Mouse (Mus musculus): Measurements from ENCODE around the gene Erbb4. TPM values are rescaled to one million over a fixed set of nuclear protein-coding genes. Genes with fewer than 3 reads are reported as not detected.

Gene Erbb4
- polyA plus RNA-seq, 1 experiment, result not detected

- TF ChIP-seq CTCF (IDR thresholded peaks at IDR 0.05; ENCODE audit: extremely low read depth, insufficient read length, insufficient replicate concordance, low read depth, low read length) (no peak), POLR2A (IDR thresholded peaks at IDR 0.05; ENCODE audit: low read depth, low read length) (no peak)
- Histone ChIP-seq H3K27me3 (ENCODE audit: control insufficient read depth, insufficient read depth, low read length) (no peaks in the 10 kb centered on the region), H3K4me3 (ENCODE audit: low read depth, low read length) (no peak overlapping the region), H3K27ac (ENCODE audit: insufficient read depth, low read depth, low read length) (no peak overlapping the region), H3K4me1 (ENCODE audit: control insufficient read depth, insufficient read depth, insufficient read length, low read length) (no peaks in the 10 kb centered on the region), H3K36me3 (ENCODE audit: control insufficient read depth, insufficient read depth, low read length) (no peaks in the 10 kb centered on the region)
- 45% methylated on average over 6 of the region's 6 CpGs for WGBS
Observed at GRCm38 (mm10) chr1:68049856-68050255, 1058.0 kb downstream of the Erbb4 start.

GRCm38 (mm10) chr1:68047139-68047538 is 1060.7 kb downstream of the Erbb4 start:
- H3K36me3 ChIP-seq (ENCODE audit: control insufficient read depth, insufficient read depth, low read length), result no peaks in the 10 kb centered on the region
- 33% methylated on average over 5 of the region's 5 CpGs for WGBS
- no peaks in the 10 kb centered on the region for H3K27me3 ChIP-seq (ENCODE audit: control insufficient read depth, insufficient read depth, low read length)
- TF ChIP-seq CTCF (IDR thresholded peaks at IDR 0.05; ENCODE audit: extremely low read depth, insufficient read length, insufficient replicate concordance, low read depth, low read length) (no peak), POLR2A (IDR thresholded peaks at IDR 0.05; ENCODE audit: low read depth, low read length) (no peak)
- H3K4me3 ChIP-seq (ENCODE audit: low read depth, low read length), result no peak overlapping the region
- no peak overlapping the region for H3K27ac ChIP-seq (ENCODE audit: insufficient read depth, low read depth, low read length)
- H3K4me1 ChIP-seq (ENCODE audit: control insufficient read depth, insufficient read depth, insufficient read length, low read length), result no peaks in the 10 kb centered on the region

- Histone ChIP-seq H3K4me1 (ENCODE audit: control insufficient read depth, insufficient read depth, insufficient read length, low read length) (no peaks in the 10 kb centered on the region), H3K27me3 (ENCODE audit: control insufficient read depth, insufficient read depth, low read length) (no peaks in the 10 kb centered on the region), H3K36me3 (ENCODE audit: control insufficient read depth, insufficient read depth, low read length) (no peaks in the 10 kb centered on the region), H3K27ac (ENCODE audit: insufficient read depth, low read depth, low read length) (no peak overlapping the region), H3K4me3 (ENCODE audit: low read depth, low read length) (no peak overlapping the region)
- TF ChIP-seq POLR2A (IDR thresholded peaks at IDR 0.05; ENCODE audit: low read depth, low read length), result no peak
- WGBS, result 17% methylated on average over 7 of the region's 7 CpGs
Observed at GRCm38 (mm10) chr1:68046551-68046970, 1061.3 kb downstream of the Erbb4 start.

GRCm38 (mm10) chr1:68024086-68024940 is 1083.5 kb downstream of the Erbb4 start:
- no peaks in the 10 kb centered on the region for H3K4me1 ChIP-seq (ENCODE audit: control insufficient read depth, insufficient read depth, insufficient read length, low read length)
- no peaks in the 10 kb centered on the region for H3K27me3 ChIP-seq (ENCODE audit: control insufficient read depth, insufficient read depth, low read length)
- TF ChIP-seq CTCF (IDR thresholded peaks at IDR 0.05; ENCODE audit: extremely low read depth, insufficient read length, insufficient replicate concordance, low read depth, low read length), result no peak
- TF ChIP-seq POLR2A (IDR thresholded peaks at IDR 0.05; ENCODE audit: low read depth, low read length), result no peak
- H3K36me3 ChIP-seq (ENCODE audit: control insufficient read depth, insufficient read depth, low read length), result no peaks in the 10 kb centered on the region
- no peak overlapping the region for H3K4me3 ChIP-seq (ENCODE audit: low read depth, low read length)
- no peak overlapping the region for H3K27ac ChIP-seq (ENCODE audit: insufficient read depth, low read depth, low read length)

GRCm38 (mm10) chr1:68020020-68020419 is 1087.8 kb downstream of the Erbb4 start:
- H3K4me3 ChIP-seq (ENCODE audit: low read depth, low read length), result no peak overlapping the region
- H3K36me3 ChIP-seq (ENCODE audit: control insufficient read depth, insufficient read depth, low read length), result no peaks in the 10 kb centered on the region
- 82% methylated on average over 1 of the region's 1 CpGs for WGBS
- no peak for TF ChIP-seq POLR2A (IDR thresholded peaks at IDR 0.05; ENCODE audit: low read depth, low read length)
- TF ChIP-seq CTCF (IDR thresholded peaks at IDR 0.05; ENCODE audit: extremely low read depth, insufficient read length, insufficient replicate concordance, low read depth, low read length), result no peak
- no peak overlapping the region for H3K27ac ChIP-seq (ENCODE audit: insufficient read depth, low read depth, low read length)
- no peaks in the 10 kb centered on the region for H3K4me1 ChIP-seq (ENCODE audit: control insufficient read depth, insufficient read depth, insufficient read length, low read length)
- H3K27me3 ChIP-seq (ENCODE audit: control insufficient read depth, insufficient read depth, low read length), result no peaks in the 10 kb centered on the region

GRCm38 (mm10) chr1:68019618-68020017 is 1088.2 kb downstream of the Erbb4 start:
- Histone ChIP-seq H3K4me1 (ENCODE audit: control insufficient read depth, insufficient read depth, insufficient read length, low read length) (no peaks in the 10 kb centered on the region), H3K27me3 (ENCODE audit: control insufficient read depth, insufficient read depth, low read length) (no peaks in the 10 kb centered on the region), H3K36me3 (ENCODE audit: control insufficient read depth, insufficient read depth, low read length) (no peaks in the 10 kb centered on the region), H3K27ac (ENCODE audit: insufficient read depth, low read depth, low read length) (no peak overlapping the region), H3K4me3 (ENCODE audit: low read depth, low read length) (no peak overlapping the region)
- no peak for TF ChIP-seq POLR2A (IDR thresholded peaks at IDR 0.05; ENCODE audit: low read depth, low read length)
- TF ChIP-seq CTCF (IDR thresholded peaks at IDR 0.05; ENCODE audit: extremely low read depth, insufficient read length, insufficient replicate concordance, low read depth, low read length), result no peak
- WGBS, result 35% methylated on average over 3 of the region's 3 CpGs

Data from small intestine, adult 2 months (tissue).